Mouse (Mus musculus): ENCODE data around the gene 1110017D15Rik.
"Not testable (repeated sequence)": the region's sequence is repeated elsewhere in the genome, so short reads cannot be mapped to it uniquely, and the experiment has no call there.

The 1110017D15Rik gene

DNA sequence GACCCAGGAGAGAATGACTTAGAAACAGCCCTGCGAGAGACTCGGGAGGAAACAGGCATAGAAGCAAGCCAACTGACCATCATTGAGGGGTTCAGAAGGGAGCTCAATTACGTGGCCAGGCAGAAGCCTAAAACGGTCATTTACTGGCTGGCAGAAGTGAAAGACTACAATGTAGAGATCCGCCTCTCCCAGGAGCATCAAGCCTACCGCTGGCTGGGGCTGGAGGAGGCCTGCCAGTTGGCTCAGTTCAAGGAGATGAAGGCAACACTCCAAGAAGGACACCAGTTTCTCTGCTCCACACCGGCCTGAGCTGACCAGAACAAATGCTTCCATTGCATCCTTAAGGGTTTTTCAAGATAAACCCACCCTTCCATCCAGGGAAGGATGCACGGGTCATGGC is 36.9 kb downstream of the 1110017D15Rik start:
- no peak for DNase-seq (ENCODE audit: low read depth, low spot score)

DNA sequence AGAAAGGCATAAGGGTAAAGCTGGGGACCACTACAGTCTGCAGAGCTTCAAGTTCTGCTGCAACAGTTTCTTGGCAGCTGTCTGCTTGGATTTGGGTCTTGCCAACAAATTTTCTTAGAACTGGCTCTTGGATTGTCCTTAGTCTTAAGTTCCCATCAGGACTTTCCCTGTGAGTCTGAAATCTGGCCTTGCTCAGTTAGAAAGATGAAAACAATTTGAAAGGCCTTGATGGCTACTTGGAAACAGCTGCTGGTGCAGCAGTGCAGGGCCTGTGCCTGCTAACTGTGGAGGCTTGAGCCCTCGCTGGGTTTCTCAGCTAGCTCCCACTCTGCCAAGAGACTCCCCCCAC is 37.7 kb downstream of the 1110017D15Rik start:
- no peak for DNase-seq (ENCODE audit: low read depth, low spot score)

DNA sequence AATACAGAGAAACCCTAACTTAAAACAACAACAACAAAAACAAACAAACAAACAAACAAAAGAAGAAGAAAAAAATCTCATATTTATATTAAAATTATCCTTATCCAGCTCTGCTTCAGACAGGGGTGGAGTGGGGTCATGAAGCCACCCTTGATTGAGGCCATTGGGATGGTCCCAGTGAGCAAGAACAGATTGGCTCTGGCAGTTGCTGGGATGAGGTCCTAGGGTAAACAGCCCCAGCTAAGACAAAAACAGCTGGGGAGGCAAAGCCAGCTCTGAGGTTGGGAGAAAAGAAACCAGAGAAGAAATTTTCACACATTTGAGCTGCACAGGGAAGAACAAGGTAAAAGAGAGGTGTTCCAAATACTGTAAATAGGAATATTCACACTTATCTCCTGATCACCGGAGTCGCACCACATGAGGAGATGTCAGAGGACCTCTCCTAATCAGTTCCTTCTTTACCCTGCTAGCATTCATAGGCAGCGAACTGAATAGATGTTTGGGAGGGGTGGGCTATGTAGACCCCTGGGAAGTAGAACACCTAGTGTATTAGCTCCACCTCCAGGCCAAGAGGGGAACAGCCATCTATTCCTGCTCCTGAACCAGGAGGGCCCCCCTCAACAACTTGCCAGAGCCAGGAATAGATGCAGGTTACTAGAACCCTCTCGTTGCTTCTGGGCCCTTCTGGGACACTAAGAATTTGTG is 38.2 kb downstream of the 1110017D15Rik start:
- no peak for DNase-seq (ENCODE audit: low read depth, low spot score)

DNA sequence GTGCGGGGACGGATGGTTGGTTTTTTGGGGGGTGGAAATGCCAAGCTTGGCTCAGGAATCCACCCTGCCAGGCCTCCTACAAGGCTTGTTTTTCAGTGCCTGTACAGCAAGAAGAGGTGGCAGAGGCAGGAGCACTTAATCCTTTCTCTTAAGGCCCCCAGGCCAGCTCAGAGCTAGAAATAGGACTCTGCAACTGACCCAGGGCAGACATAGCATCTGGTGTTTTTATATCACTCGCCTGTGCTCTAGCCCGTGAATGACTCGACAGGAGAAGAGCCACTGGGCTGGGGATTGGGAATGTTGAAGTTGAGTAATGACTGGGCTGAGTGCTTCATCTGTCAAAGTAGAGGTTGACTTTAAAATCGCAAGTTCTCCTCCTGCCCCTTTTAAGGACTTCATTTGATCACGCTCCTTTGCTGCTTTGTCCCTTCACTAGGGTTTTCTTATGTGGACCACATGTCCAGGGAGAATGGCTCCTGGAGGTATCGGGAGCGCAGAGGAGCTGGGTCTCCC is 39.4 kb downstream of the 1110017D15Rik start:
- no peak for DNase-seq (ENCODE audit: low read depth, low spot score)

GRCm38 (mm10) chr4:41471384-41471689 is 45.8 kb downstream of the 1110017D15Rik start:
- no peak for DNase-seq (ENCODE audit: low read depth, low spot score)

DNA sequence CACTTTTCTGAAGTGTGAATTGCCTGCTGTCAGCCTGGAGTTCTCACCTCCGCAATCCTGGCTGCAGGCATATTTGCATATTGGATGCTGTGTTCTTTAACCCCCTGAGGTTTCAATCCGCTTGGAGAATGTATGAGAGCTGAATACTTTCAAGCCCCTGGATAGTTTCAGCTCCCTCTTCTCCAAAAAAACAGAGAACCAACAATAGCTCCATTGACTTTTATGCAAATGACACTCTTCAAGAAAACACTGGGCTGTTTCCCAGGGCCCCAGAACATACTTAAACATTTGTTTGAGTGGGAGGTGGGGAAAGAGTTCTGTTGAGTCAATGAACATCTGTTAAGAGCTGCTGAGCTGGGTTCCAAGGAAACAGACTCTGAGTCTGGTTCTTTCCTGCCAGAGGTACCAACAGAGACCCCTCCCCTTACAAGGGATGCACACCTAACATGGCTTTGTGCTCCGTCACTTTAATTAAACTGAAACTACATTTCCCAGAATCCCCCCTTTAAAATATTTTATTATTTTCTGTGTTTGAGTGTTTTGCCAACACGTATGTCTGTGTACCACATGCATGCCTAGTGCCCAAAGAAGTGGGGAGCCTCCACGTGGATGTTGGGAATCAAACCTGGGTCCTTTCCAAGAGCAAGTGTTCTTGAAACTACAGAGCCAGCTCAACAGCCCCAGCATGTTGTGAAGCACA is 46.3 kb downstream of the 1110017D15Rik start:
- DNase-seq (ENCODE audit: low read depth, low spot score) = no peak

- no peak for DNase-seq (ENCODE audit: low read depth, low spot score)
Measured at GRCm38 (mm10) chr4:41470051-41470683, 47.0 kb downstream of the 1110017D15Rik start.

DNA sequence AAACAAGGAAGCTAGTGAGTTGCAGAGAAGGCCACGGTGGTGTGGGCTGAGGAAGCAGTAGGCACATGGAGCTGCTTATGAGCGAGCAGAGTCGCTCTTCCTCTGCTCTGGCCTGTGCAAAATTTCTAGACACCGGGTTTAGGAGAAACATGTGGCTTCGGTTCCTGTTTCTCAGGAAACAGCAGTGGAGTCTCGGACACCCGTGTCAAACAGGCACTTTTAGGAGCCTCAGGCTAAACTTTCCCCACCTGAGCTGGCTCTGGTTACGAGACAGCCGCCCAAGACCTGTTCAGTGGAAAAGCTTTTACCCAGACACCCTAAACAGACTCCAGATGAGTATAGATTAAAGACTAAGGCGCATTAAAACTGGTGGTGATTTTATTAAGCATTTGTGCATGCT is 47.9 kb downstream of the 1110017D15Rik start:
- DNase-seq (ENCODE audit: low read depth, low spot score) = no peak

DNA sequence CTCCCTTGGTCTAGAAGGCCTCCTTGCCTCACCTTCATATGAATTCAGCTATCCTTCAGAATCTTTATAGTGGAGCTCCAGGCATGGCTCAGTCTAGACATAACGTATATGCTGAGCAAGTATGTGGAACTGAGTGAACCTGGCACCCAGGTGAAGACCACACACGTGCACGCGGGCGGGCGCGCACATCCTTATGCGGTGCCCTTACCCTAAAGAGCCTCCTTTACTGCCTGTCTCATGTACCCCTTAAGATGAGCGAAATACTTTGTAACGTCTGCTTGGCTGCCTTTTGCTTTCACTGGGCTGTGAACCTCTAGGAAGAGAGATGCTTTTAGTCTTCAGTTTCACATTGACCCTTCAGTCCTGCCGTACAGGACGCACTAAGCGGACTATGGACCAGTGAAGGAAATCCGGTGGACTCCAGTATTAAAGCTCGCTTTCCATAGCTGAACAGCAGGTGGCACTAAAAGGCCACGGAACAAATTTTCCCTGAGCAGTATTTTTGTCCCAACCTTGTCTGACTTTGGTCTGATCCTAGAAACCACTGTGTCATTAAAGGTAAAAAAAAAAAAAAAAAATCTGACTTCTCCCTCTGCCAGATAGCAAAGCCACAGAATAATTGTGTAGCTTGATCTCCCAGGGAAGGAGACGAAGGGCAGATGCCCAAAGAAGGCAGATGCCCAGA is 48.6 kb downstream of the 1110017D15Rik start:
- DNase-seq (ENCODE audit: low read depth, low spot score) = peak; percentile 67

GRCm38 (mm10) chr4:41465287-41465665 is 51.9 kb downstream of the 1110017D15Rik start:
- DNase-seq (ENCODE audit: low read depth, low spot score) = no peak

DNA sequence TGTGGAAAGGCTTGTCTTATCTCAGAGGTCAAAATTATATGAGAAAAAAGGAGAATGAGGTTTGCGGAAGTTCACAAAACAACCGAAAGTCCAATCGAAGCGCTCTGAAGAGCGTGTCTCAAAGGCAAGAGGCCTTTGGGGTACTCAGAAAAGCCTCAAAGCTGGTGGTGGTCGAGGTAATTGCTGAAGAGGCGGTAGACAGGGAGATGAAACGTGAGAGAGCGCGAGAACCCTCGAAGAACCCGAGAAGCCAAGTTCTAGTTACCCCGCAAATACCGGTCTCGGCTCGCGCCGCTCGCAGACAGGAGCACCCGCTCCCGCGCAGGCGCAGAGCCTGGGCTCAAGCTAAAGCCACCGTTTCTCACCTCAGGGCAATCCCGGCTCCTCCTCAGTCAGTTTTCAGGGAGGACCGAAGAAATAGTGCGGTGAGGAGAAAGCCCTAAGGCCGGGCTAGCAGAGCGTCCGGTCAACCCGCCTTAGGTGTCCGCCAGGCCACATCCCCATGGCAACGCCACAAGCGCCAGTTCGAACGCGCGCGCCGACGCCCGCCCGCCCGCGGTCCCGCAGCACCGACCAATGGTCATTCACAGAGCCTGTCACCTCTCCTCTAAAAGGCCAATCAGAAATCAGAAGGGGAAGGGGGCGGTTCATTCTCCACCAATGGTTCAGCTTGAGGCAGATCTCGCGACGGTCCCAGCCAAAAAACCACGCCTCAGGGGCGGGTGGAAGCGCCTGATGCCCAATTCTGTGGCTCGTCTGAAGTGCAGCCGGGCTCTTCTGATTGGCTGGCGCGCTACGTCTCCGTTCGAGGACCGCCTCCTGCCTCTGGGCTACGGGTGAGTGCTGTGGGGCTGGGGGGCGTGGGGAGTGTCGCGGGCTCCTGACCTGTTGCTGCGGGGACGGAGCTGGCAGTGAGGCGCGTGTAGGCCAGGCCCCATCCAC is 52.5 kb downstream of the 1110017D15Rik start, which contains the start of the genes Kif24 and Nudt2:
Gene Kif24 (minus strand): TSS at position 543 of the 942 bp plus-strand sequence.
Gene Nudt2 (plus strand): TSS at position 807 of the 942 bp plus-strand sequence.
- DNase-seq (ENCODE audit: low read depth, low spot score) = peak; percentile 100

- DNase-seq (ENCODE audit: low read depth, low spot score) = not testable (repeated sequence)
Measured at GRCm38 (mm10) chr4:41463051-41463738, 53.9 kb downstream of the 1110017D15Rik start.

DNA sequence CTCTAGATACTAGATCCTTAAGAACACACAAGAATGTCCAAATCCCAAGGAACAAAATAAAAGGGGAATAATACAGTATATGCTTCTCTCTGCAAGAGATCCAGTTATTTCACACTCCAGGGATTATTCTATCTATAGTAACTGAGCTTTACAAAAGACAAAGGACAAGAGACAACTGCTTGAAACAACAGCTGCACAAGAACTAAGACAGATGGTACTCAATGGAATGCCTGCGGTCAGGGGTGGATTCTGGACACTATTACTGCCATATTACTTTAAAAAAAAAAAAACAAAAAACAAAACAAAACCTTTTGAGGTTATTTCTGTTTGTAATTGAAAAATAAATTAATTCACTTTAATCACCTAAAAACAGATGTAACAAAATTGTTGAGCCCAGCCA is 56.4 kb downstream of the 1110017D15Rik start:
- no peak for DNase-seq (ENCODE audit: low read depth, low spot score)

Measured in 3T3-L1 (cell line).